Mouse (Mus musculus) ES-Bruce4 (cell line): ENCODE measurements around the gene Klhl11.

ENCODE experiments used
- CTCF ChIP-seq: IDR thresholded peaks from one replicate; pipeline ENCODE4 v1.8.1; 2011; ENCODE audit warnings: low read depth, low read length
- EP300 ChIP-seq: IDR thresholded peaks from 2 replicates; pipeline ENCODE4 v1.6.1; 2011; ENCODE audit warnings: low read depth, low read length; ENCODE audit not compliant: insufficient read depth
- POLR2A ChIP-seq: IDR thresholded peaks from one replicate; pipeline ENCODE4 v1.8.1; 2011; ENCODE audit warnings: low read length; ENCODE audit not compliant: insufficient read depth

GRCm38 (mm10) chr11:100426820-100427219 lies 45.7 kb downstream of the Klhl11 start:
- TF ChIP-seq CTCF (no peak), EP300 (no peak), POLR2A (no peak)
